Mouse (Mus musculus): Measurements from ENCODE around the gene Snx9. TPM values are rescaled to one million over a fixed set of nuclear protein-coding genes. Genes with fewer than 3 reads are reported as not detected.

Gene Snx9
- polyA plus RNA-seq, 1 experiment from 2014 or later = 31.3 TPM

- no peak for ATAC-seq (ENCODE audit: insufficient read depth, low FRiP score)
- 47% methylated on average over 6 of the region's 6 CpGs for WGBS
Measured at GRCm38 (mm10) chr17:5862285-5862684, 21.2 kb downstream of the Snx9 start.

GRCm38 (mm10) chr17:5862869-5863268 is 21.7 kb downstream of the Snx9 start:
- no peaks in the 10 kb centered on the region for H3K27me3 ChIP-seq (ENCODE audit: control insufficient read depth, insufficient read depth, low read length)
- peaks cover 18% of the 10 kb centered on the region for H3K4me1 ChIP-seq (ENCODE audit: control insufficient read depth, insufficient read depth, low read length)
- 50% methylated on average over 4 of the region's 4 CpGs for WGBS
- no peak overlapping the region for H3K27ac ChIP-seq (ENCODE audit: low read length)
- no peak overlapping the region for H3K4me2 ChIP-seq (ENCODE audit: low read depth, low read length)
- H3K4me3 ChIP-seq (replicated peaks; ENCODE audit: low read length) = no peak overlapping the region
- H3K9ac ChIP-seq (ENCODE audit: low read length) = no peak overlapping the region
- H3K36me3 ChIP-seq (ENCODE audit: control insufficient read depth, insufficient read depth, low read length) = no peaks in the 10 kb centered on the region
- ATAC-seq (ENCODE audit: insufficient read depth, low FRiP score) = no peak
- no peaks in the 10 kb centered on the region for H3K9me3 ChIP-seq (replicated peaks; ENCODE audit: control insufficient read depth, low read length)

More at GRCm38 (mm10) chr17:5862285-5862684, 21.2 kb downstream of the Snx9 start:
- Histone ChIP-seq H3K4me3 (replicated peaks; ENCODE audit: low read length) (no peak overlapping the region), H3K9ac (ENCODE audit: low read length) (no peak overlapping the region), H3K4me1 (ENCODE audit: control insufficient read depth, insufficient read depth, low read length) (peaks cover 15% of the 10 kb centered on the region), H3K27me3 (ENCODE audit: control insufficient read depth, insufficient read depth, low read length) (no peaks in the 10 kb centered on the region), H3K9me3 (replicated peaks; ENCODE audit: control insufficient read depth, low read length) (no peaks in the 10 kb centered on the region), H3K36me3 (ENCODE audit: control insufficient read depth, insufficient read depth, low read length) (no peaks in the 10 kb centered on the region), H3K27ac (ENCODE audit: low read length) (no peak overlapping the region), H3K4me2 (ENCODE audit: low read depth, low read length) (no peak overlapping the region)

DNA sequence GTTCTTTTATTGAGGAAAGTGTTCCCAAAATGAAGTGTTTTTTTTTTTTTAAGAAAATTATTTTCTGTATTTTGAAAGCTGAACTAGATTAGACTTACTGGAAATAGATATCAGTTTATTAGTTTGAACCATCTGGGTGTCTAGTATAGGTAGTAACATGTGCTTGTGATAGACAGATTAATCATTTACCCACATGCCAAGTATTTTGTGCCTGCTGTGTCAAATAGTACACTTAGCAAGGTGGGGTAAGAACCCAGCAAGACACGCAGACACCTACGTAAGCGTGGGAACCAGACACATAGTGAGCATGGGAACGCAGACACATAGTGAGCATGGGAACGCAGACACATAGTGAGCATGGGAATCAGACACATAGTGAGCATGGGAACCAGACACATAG is 22.6 kb downstream of the Snx9 start:
- 85% methylated on average over 5 of the region's 5 CpGs for WGBS
- Histone ChIP-seq H3K4me3 (replicated peaks; ENCODE audit: low read length) (no peak overlapping the region), H3K4me1 (ENCODE audit: control insufficient read depth, insufficient read depth, low read length) (peaks cover 17% of the 10 kb centered on the region), H3K9me3 (replicated peaks; ENCODE audit: control insufficient read depth, low read length) (no peaks in the 10 kb centered on the region), H3K27me3 (ENCODE audit: control insufficient read depth, insufficient read depth, low read length) (no peaks in the 10 kb centered on the region), H3K36me3 (ENCODE audit: control insufficient read depth, insufficient read depth, low read length) (no peaks in the 10 kb centered on the region), H3K4me2 (ENCODE audit: low read depth, low read length) (no peak overlapping the region), H3K9ac (ENCODE audit: low read length) (no peak overlapping the region), H3K27ac (ENCODE audit: low read length) (no peak overlapping the region)
- ATAC-seq (ENCODE audit: insufficient read depth, low FRiP score) = no peak

DNA sequence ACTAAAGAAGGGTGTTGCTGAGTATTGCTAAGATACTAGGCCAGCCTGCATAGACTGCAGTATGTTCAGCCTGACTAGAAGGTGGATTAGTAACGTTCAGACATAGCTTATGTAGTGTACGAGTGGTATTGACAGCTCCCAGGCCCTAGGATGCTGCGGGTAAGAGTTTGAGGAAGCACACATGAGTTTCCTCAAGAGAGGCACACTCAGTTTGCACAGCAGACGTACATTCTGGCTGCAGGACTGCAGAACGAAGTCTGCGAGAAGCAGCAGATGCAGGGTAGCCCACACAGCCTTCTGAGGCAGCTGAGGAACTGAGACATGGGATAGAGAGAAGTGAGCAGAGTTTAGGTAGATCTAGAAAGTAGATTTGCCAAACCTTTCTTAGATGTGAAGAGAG is 26.3 kb downstream of the Snx9 start:
- ATAC-seq (ENCODE audit: insufficient read depth, low FRiP score) = no peak
- no peak overlapping the region for H3K9ac ChIP-seq (ENCODE audit: low read length)
- H3K27me3 ChIP-seq (ENCODE audit: control insufficient read depth, insufficient read depth, low read length) = no peaks in the 10 kb centered on the region
- H3K4me2 ChIP-seq (ENCODE audit: low read depth, low read length) = no peak overlapping the region
- peaks cover 13% of the 10 kb centered on the region for H3K4me1 ChIP-seq (ENCODE audit: control insufficient read depth, insufficient read depth, low read length)
- no peak overlapping the region for H3K27ac ChIP-seq (ENCODE audit: low read length)
- 56% methylated on average over 6 of the region's 6 CpGs for WGBS
- no peaks in the 10 kb centered on the region for H3K9me3 ChIP-seq (replicated peaks; ENCODE audit: control insufficient read depth, low read length)
- no peaks in the 10 kb centered on the region for H3K36me3 ChIP-seq (ENCODE audit: control insufficient read depth, insufficient read depth, low read length)
- H3K4me3 ChIP-seq (replicated peaks; ENCODE audit: low read length) = no peak overlapping the region

DNA sequence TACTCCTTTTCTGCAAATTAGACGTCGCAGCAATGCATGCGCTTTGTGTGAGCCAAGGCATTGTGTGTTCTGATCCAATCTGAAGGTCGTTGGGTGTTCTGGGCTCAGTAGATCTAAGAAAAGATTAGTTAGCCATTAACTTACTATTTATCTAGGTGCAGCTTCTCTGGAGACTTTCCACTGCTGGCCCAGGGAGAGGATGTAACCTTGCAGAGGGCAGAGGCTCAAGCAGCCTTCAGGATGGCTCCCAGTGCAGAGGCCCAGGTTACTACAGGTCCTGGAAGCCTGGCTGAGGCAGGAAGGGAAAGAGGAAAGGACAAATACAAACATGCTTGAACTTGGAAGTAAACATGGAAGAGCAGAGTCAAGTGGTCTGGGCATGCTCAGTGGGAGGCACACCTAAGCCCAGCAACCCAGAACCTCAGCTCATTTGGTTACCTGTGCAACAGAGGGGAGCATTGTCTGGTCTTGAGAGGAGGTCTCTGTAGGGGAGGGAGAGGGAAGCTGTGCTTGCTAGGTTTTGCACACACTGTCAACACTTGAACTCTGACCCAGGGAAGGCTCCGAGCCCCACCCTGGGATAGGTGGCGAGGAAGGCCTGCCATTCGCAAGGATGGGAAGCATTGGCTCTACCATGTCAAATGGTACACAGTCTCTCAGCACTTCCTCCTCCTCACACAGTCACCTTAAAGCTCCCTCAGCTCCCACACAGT is 27.3 kb downstream of the Snx9 start:
- H3K27ac ChIP-seq (ENCODE audit: low read length) = peak overlapping the region; percentile 39; the same call in 1 of the 2 replicates
- WGBS = 67% methylated on average over 7 of the region's 7 CpGs
- H3K4me1 ChIP-seq (ENCODE audit: control insufficient read depth, insufficient read depth, low read length) = peaks cover 15% of the 10 kb centered on the region
- H3K9me3 ChIP-seq (replicated peaks; ENCODE audit: control insufficient read depth, low read length) = no peaks in the 10 kb centered on the region
- no peak overlapping the region for H3K9ac ChIP-seq (ENCODE audit: low read length)
- no peak for ATAC-seq (ENCODE audit: insufficient read depth, low FRiP score)
- no peak overlapping the region for H3K4me2 ChIP-seq (ENCODE audit: low read depth, low read length)
- no peaks in the 10 kb centered on the region for H3K36me3 ChIP-seq (ENCODE audit: control insufficient read depth, insufficient read depth, low read length)
- no peak overlapping the region for H3K4me3 ChIP-seq (replicated peaks; ENCODE audit: low read length)
- no peaks in the 10 kb centered on the region for H3K27me3 ChIP-seq (ENCODE audit: control insufficient read depth, insufficient read depth, low read length)

GRCm38 (mm10) chr17:5869461-5869860 is 28.3 kb downstream of the Snx9 start:
- Histone ChIP-seq H3K27ac (ENCODE audit: low read length) (no peak overlapping the region), H3K4me1 (ENCODE audit: control insufficient read depth, insufficient read depth, low read length) (peaks cover 16% of the 10 kb centered on the region), H3K27me3 (ENCODE audit: control insufficient read depth, insufficient read depth, low read length) (no peaks in the 10 kb centered on the region), H3K4me3 (replicated peaks; ENCODE audit: low read length) (no peak overlapping the region), H3K9me3 (replicated peaks; ENCODE audit: control insufficient read depth, low read length) (no peaks in the 10 kb centered on the region), H3K36me3 (ENCODE audit: control insufficient read depth, insufficient read depth, low read length) (no peaks in the 10 kb centered on the region), H3K9ac (ENCODE audit: low read length) (no peak overlapping the region), H3K4me2 (ENCODE audit: low read depth, low read length) (no peak overlapping the region)
- 71% methylated on average over 3 of the region's 3 CpGs for WGBS
- ATAC-seq (ENCODE audit: insufficient read depth, low FRiP score) = no peak

DNA sequence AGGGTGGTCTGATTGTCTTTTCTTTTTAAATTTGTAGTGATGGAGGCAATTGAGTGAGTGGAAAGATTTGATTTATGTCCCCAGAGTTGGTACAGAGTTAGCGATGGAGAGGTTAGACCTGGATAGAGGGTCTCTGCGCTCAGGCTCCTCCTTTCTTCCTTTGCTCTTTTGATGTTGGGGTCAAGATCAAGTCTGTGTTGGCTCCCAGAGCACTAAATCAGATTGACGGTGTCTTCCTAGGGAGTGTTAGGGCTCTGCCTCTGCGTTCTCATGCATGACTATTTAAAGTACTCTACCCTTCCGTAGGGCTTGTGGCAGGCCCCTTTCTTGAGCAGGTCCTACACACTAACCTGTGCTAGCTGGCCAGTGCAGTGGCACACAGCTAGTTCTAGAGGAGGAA is 28.9 kb downstream of the Snx9 start:
- Histone ChIP-seq H3K9ac (ENCODE audit: low read length) (no peak overlapping the region), H3K27ac (ENCODE audit: low read length) (no peak overlapping the region), H3K4me3 (replicated peaks; ENCODE audit: low read length) (no peak overlapping the region), H3K27me3 (ENCODE audit: control insufficient read depth, insufficient read depth, low read length) (no peaks in the 10 kb centered on the region), H3K4me1 (ENCODE audit: control insufficient read depth, insufficient read depth, low read length) (peaks cover 19% of the 10 kb centered on the region), H3K4me2 (ENCODE audit: low read depth, low read length) (no peak overlapping the region), H3K9me3 (replicated peaks; ENCODE audit: control insufficient read depth, low read length) (no peaks in the 10 kb centered on the region), H3K36me3 (ENCODE audit: control insufficient read depth, insufficient read depth, low read length) (no peaks in the 10 kb centered on the region)
- ATAC-seq (ENCODE audit: insufficient read depth, low FRiP score) = no peak
- 64% methylated on average over 5 of the region's 5 CpGs for WGBS

GRCm38 (mm10) chr17:5870696-5871095 is 29.6 kb downstream of the Snx9 start:
- WGBS = 88% methylated on average over 11 of the region's 11 CpGs
- no peak for ATAC-seq (ENCODE audit: insufficient read depth, low FRiP score)
- Histone ChIP-seq H3K27me3 (ENCODE audit: control insufficient read depth, insufficient read depth, low read length) (no peaks in the 10 kb centered on the region), H3K27ac (ENCODE audit: low read length) (no peak overlapping the region), H3K9me3 (replicated peaks; ENCODE audit: control insufficient read depth, low read length) (no peaks in the 10 kb centered on the region), H3K9ac (ENCODE audit: low read length) (no peak overlapping the region), H3K4me3 (replicated peaks; ENCODE audit: low read length) (no peak overlapping the region), H3K36me3 (ENCODE audit: control insufficient read depth, insufficient read depth, low read length) (no peaks in the 10 kb centered on the region), H3K4me1 (ENCODE audit: control insufficient read depth, insufficient read depth, low read length) (peaks cover 19% of the 10 kb centered on the region), H3K4me2 (ENCODE audit: low read depth, low read length) (no peak overlapping the region)

DNA sequence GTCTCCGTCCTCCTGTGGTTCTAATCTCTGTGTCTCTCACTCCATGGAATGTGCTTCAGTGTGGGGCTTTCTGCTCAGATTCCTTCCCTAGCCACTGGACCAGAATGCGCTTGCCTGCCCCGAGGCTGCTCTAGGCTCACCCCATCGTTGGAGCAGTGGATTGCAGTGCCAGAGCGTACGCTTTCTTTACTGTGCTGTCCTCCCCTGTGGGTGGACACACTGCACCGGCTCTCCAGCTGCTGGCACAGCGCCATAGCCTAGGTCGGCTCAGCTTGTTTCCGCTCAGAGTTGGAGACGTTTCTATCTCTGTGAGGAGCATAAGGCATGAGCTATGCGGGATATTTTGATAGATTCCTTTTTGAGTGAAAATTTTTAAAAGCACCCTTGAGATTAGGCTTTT is 31.4 kb downstream of the Snx9 start:
- peaks cover 15% of the 10 kb centered on the region for H3K4me1 ChIP-seq (ENCODE audit: control insufficient read depth, insufficient read depth, low read length)
- no peak overlapping the region for H3K4me3 ChIP-seq (replicated peaks; ENCODE audit: low read length)
- H3K9me3 ChIP-seq (replicated peaks; ENCODE audit: control insufficient read depth, low read length) = no peaks in the 10 kb centered on the region
- ATAC-seq (ENCODE audit: insufficient read depth, low FRiP score) = peak; percentile 65; the same call in 1 of the 2 replicates
- H3K27ac ChIP-seq (ENCODE audit: low read length) = no peak overlapping the region
- WGBS = 36% methylated on average over 12 of the region's 12 CpGs
- no peak overlapping the region for H3K4me2 ChIP-seq (ENCODE audit: low read depth, low read length)
- no peak overlapping the region for H3K9ac ChIP-seq (ENCODE audit: low read length)
- no peaks in the 10 kb centered on the region for H3K27me3 ChIP-seq (ENCODE audit: control insufficient read depth, insufficient read depth, low read length)
- no peaks in the 10 kb centered on the region for H3K36me3 ChIP-seq (ENCODE audit: control insufficient read depth, insufficient read depth, low read length)

Data from stomach, embryonic 16.5 days (tissue).